Mouse (Mus musculus): ENCODE results near the gene Ogt. TPM values are rescaled to one million over a fixed set of nuclear protein-coding genes. Genes with fewer than 3 reads are reported as not detected.

Ogt gene
- polyA plus RNA-seq, 1 experiment from 2014 or later, result 48.3 TPM

Other genes with a start within 250 kb of the Ogt start
- gene Zmym3, start 219.2 kb upstream of the Ogt start, polyA plus RNA-seq (2015; fragmentation: Nextera tagmentation; extraction: Ambion mirVana), result 5.9 and 8.3 TPM in 2 replicates
- gene Nono, start 210.7 kb upstream of the Ogt start, polyA plus RNA-seq (2015; fragmentation: Nextera tagmentation; extraction: Ambion mirVana), result 107 TPM in 2 replicates
- 3.8 and 5.6 TPM in 2 replicates for gene Itgb1bp2, start 191.0 kb upstream of the Ogt start, polyA plus RNA-seq (2015; fragmentation: Nextera tagmentation; extraction: Ambion mirVana)
- 5.3 and 5.6 TPM in 2 replicates for gene Taf1, start 107.3 kb upstream of the Ogt start, polyA plus RNA-seq (2015; fragmentation: Nextera tagmentation; extraction: Ambion mirVana)
- 0.33 and 0.43 TPM in 2 replicates for gene Cxcr3, start 94.2 kb downstream of the Ogt start, polyA plus RNA-seq (2015; fragmentation: Nextera tagmentation; extraction: Ambion mirVana)
- 0.06 and 0.08 TPM in 2 replicates for gene Gm4779, start 154.4 kb downstream of the Ogt start, polyA plus RNA-seq (2015; fragmentation: Nextera tagmentation; extraction: Ambion mirVana)
- 0.07 and 0.10 TPM in 2 replicates for gene 8030474K03Rik, start 154.6 kb downstream of the Ogt start, polyA plus RNA-seq (2015; fragmentation: Nextera tagmentation; extraction: Ambion mirVana)
- gene Nhsl2, start 209.3 kb downstream of the Ogt start, polyA plus RNA-seq (2015; fragmentation: Nextera tagmentation; extraction: Ambion mirVana), result 1.6 and 2.5 TPM in 2 replicates